Mouse (Mus musculus) olfactory bulb, adult 2 months (tissue): ENCODE results near the gene Tbx20. TPM values are rescaled to one million over a fixed set of nuclear protein-coding genes. Genes with fewer than 3 reads are reported as not detected.
A peak's percentile ranks its signal among the peaks of the same experiment; 100 is the strongest.

Experiments used
- H3K27ac ChIP-seq: fragments of 200-500 bp; 2 replicates; pipeline ENCODE4 v1.5.1; 2012; ENCODE audit warnings: low read depth, low read length; ENCODE audit not compliant: insufficient read depth
- H3K4me1 ChIP-seq: fragments of 200-500 bp; 2 replicates; pipeline ENCODE4 v1.6.1; 2012; ENCODE audit warnings: low read length; ENCODE audit not compliant: control insufficient read depth, insufficient read depth
- H3K4me3 ChIP-seq: fragments of 200-500 bp; 2 replicates; pipeline ENCODE4 v1.5.1; 2012; ENCODE audit warnings: mild to moderate bottlenecking, low read depth, low read length, moderate library complexity; ENCODE audit not compliant: insufficient read depth
- CTCF ChIP-seq: fragments of 200-500 bp; IDR thresholded peaks from 2 replicates; pipeline ENCODE4 v1.5.1; 2012; ENCODE audit warnings: low read depth, mild to moderate bottlenecking, low read length, moderate library complexity; ENCODE audit not compliant: insufficient read depth
- POLR2A ChIP-seq: fragments of 200-500 bp; IDR thresholded peaks from 2 replicates; pipeline ENCODE4 v1.6.1; 2012; ENCODE audit warnings: mild to moderate bottlenecking, low read depth, low read length, moderate library complexity; ENCODE audit not compliant: insufficient read depth
- WGBS: fragments of 180-500 bp; shearing (Covaris S2); methylation state at CpG from one replicate; pipeline ENCODE4 v1.1.7; 2018; 5-methylcytosine and 5-hydroxymethylcytosine counted together
- polyA plus RNA-seq: library from polyadenylated mRNA; stranded (reverse); fragments of >200 nt; gene quantifications from 2 replicates; pipeline ENCODE4 v1.2.4, GENCODE M21; 2012; ENCODE audit warnings: low replicate concordance; ENCODE audit not compliant: missing spikeins, insufficient read depth, insufficient read length

Gene Tbx20
- polyA plus RNA-seq, 1 experiment, result not detected

GRCm38 (mm10) chr9:24695700-24696404 lies 78.3 kb downstream of the Tbx20 start, which contains the start of gene Dpy19l2:
Gene Dpy19l2 (minus strand): TSS chr9:24696293.
- WGBS, result 1% methylated on average over 45 of the region's 45 CpGs

More at GRCm38 (mm10) chr9:24695700-24696404, 78.3 kb downstream of the Tbx20 start, which contains the start of gene Dpy19l2:
- H3K27ac ChIP-seq, result no peak within 1 kb of the TSS
- peak within 1 kb of the TSS; percentile 45 for H3K4me3 ChIP-seq
- peaks cover 8% of the 10 kb centered on the region for H3K4me1 ChIP-seq
- TF ChIP-seq CTCF (no peak), POLR2A (no peak)

Other genes starting within 250 kb of the Tbx20 start
- gene Cypt4, start 149.1 kb downstream of the Tbx20 start, polyA plus RNA-seq, result not detected in 2 replicates
- not detected in 2 replicates for gene Dpy19l2, start 78.0 kb downstream of the Tbx20 start, polyA plus RNA-seq